Mouse (Mus musculus) lung, embryonic 15.5 days (tissue): ENCODE results near the gene Nat8f2. TPM values are rescaled to one million over a fixed set of nuclear protein-coding genes. Genes with fewer than 3 reads are reported as not detected.
A peak's percentile ranks its signal among the peaks of the same experiment; 100 is the strongest.
"Not testable (repeated sequence)": the region's sequence is repeated elsewhere in the genome, so short reads cannot be mapped to it uniquely, and the experiment has no call there.

Source experiments
- ATAC-seq: fragments of 200-750 bp; cut with Nextera tagmentation; 2 replicates; pipeline ENCODE4 v1.8.0; 2017; ENCODE audit warnings: moderate number of reproducible peaks, borderline replicate concordance; ENCODE audit not compliant: low FRiP score, low TSS enrichment; ENCODE audit errors: extremely low read depth
- H3K27ac ChIP-seq: fragments of 300-500 bp; sonication (generic); 2 replicates; pipeline ENCODE4 v1.5.1; 2015; ENCODE audit warnings: moderate library complexity, mild to moderate bottlenecking, inconsistent platforms
- H3K27me3 ChIP-seq: fragments of 300-500 bp; sonication (generic); 2 replicates; pipeline ENCODE4 v1.6.1; 2015; ENCODE audit warnings: inconsistent platforms
- H3K36me3 ChIP-seq: fragments of 300-500 bp; sonication (generic); 2 replicates; pipeline ENCODE4 v1.6.1; 2015; ENCODE audit warnings: inconsistent platforms
- H3K4me1 ChIP-seq: fragments of 300-500 bp; sonication (generic); 2 replicates; pipeline ENCODE4 v1.6.1; 2015; ENCODE audit warnings: inconsistent platforms
- H3K4me2 ChIP-seq: fragments of 300-500 bp; sonication (generic); 2 replicates; pipeline ENCODE4 v1.6.1; 2015; ENCODE audit warnings: inconsistent platforms, mild to moderate bottlenecking, moderate library complexity
- H3K4me3 ChIP-seq: fragments of 300-500 bp; sonication (generic); 2 replicates; pipeline ENCODE4 v1.5.1; 2015; ENCODE audit warnings: mild to moderate bottlenecking, inconsistent platforms
- H3K9ac ChIP-seq: fragments of 300-500 bp; sonication (generic); 2 replicates; pipeline ENCODE4 v1.6.1; 2015; ENCODE audit warnings: inconsistent platforms
- H3K9me3 ChIP-seq: fragments of 300-500 bp; sonication (generic); 2 replicates; pipeline ENCODE4 v1.6.1; 2016; ENCODE audit warnings: inconsistent platforms
- WGBS: fragments of 180-500 bp; shearing (Covaris S2); methylation state at CpG from one replicate; pipeline ENCODE4 v1.1.7; 2015; 5-methylcytosine and 5-hydroxymethylcytosine counted together
- polyA plus RNA-seq: library from polyadenylated mRNA; unstranded; fragments of >200 nt; fragmentation: Nextera tagmentation; extraction: Ambion mirVana; gene quantifications from 2 replicates; pipeline ENCODE4 v1.2.1, GENCODE M21; 2015

The Nat8f2 gene
- polyA plus RNA-seq, 1 experiment from 2014 or later, result 0.07 TPM

DNA sequence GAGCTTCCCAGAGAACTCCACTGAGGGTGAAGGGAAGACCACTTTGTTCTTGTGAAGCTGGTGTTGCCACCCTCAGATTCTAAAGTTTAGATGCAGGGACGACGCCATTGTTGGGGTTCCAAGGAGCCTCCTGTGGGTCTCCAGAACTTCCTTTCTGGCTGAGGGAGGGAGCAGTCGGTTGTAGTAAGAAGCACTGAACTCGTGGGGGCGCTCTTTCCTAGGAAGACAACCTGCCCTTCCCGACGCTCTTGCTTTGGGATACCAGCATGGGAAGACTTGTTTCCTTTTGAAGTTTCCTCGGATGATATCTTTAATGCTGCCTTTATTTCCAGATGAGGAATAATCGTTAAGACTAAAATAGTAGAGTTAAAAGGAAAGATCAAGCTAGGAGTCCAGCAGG is 32.1 kb downstream of the Nat8f2 start:
- H3K9me3 ChIP-seq, H3K9ac ChIP-seq, H3K4me1 ChIP-seq, H3K27me3 ChIP-seq, ATAC-seq, H3K36me3 ChIP-seq, H3K4me3 ChIP-seq, H3K27ac ChIP-seq: not testable (repeated sequence)
- peak overlapping the region; percentile 39 for H3K4me2 ChIP-seq
- WGBS, result 11% methylated on average over 9 of the region's 9 CpGs

- H3K4me1 ChIP-seq, H3K4me2 ChIP-seq, H3K4me3 ChIP-seq, H3K9ac ChIP-seq, H3K9me3 ChIP-seq, H3K27me3 ChIP-seq, H3K27ac ChIP-seq, ATAC-seq, H3K36me3 ChIP-seq: not testable (repeated sequence)
- WGBS, result 68% methylated on average over 5 of the region's 5 CpGs
These were observed 32.9 kb downstream of the Nat8f2 start for GRCm38 (mm10) chr6:85836098-85836497.

DNA sequence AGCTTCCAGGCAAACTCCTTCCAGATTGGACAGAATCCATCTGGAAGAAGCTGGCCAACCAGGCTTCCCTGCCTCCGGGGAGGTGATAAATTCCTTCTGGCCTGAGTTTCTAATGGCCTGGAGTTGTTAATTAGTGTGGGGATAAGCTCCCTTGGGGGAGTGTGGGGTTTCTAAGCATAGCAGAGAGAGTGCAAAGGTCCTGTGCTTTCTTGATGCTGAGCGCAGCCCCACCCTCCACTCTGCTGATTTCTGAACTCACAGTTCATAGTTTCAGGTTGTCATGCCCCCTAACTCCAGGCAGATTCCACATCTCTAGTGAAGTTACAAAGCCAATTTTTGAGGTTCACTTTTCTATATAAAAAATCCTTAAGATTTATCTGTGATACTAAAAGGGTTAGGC is 33.9 kb downstream of the Nat8f2 start:
- H3K4me1 ChIP-seq, H3K4me2 ChIP-seq, H3K36me3 ChIP-seq, ATAC-seq, H3K9ac ChIP-seq, H3K27ac ChIP-seq, H3K4me3 ChIP-seq, H3K27me3 ChIP-seq, H3K9me3 ChIP-seq: not testable (repeated sequence)
- WGBS, result 75% methylated on average over 1 of the region's 2 CpGs

DNA sequence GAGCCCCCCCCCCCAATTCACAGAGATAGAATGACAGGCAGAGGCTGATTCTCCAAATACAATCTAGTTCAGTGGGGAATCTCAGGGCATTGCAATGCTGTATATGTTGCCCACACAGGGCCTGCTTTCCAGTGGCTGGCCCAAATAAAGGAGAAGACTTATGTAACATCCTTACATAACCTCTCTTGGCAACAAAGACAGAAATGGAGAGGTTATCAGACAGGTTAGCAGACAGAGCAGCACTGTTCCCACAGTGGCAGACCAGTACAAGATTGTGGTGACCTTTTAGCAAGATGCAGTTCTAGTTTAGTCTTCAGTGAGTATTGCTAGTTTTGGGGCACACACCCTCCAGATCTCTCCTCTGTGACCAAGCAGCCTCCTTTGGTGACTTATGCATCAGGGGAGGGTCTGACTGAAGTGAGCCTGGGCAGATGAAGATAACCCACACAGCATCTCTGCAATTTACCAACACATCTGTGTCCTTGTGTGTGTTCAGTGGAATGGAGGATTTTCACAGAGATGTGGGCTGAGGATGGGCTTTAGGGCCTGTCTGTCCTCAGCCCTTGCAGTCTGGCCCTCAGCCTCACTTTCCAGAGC is 34.4 kb downstream of the Nat8f2 start:
- H3K36me3 ChIP-seq, H3K27me3 ChIP-seq, H3K27ac ChIP-seq, H3K9ac ChIP-seq, ATAC-seq, H3K9me3 ChIP-seq, H3K4me1 ChIP-seq, H3K4me3 ChIP-seq, H3K4me2 ChIP-seq: not testable (repeated sequence)

DNA sequence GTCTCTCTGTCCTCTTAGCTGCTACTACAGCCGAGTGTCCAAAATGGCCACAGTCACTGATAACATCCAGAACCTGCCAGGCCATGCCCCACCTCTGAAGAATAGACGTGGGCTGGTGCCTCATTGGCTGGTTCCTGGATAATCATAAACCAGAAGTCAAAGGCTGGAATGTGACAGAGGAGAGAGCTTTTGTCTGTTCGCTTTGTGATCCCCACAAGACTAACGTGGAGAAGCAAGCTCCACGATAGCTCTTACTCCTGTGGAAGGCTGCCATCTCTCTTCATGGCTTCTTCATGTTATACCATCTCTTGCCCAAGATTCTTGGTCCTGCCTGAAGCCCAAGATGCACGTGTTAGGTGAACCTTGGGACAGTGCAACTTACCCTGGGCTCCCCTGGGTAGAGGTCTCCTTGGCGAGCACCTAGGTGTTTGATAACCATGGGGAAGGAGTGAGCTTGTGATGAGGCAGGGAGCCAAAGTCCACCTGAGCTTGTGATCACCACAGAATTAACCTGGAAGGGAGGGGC is 37.1 kb downstream of the Nat8f2 start, which contains the start of gene Nat8:
Gene Nat8, minus strand, starts transcription at position 287 of the 526 bp plus-strand sequence.
- H3K4me2 ChIP-seq, result no peak within 1 kb of the TSS

GRCm38 (mm10) chr6:85829462-85829861 is 39.5 kb downstream of the Nat8f2 start:
- no peak overlapping the region for H3K9ac ChIP-seq
- no peak overlapping the region for H3K27ac ChIP-seq
- 48% methylated on average over 1 of the region's 1 CpGs for WGBS
- H3K4me1 ChIP-seq, result no peaks in the 10 kb centered on the region
- no peak overlapping the region for H3K4me2 ChIP-seq
- no peaks in the 10 kb centered on the region for H3K36me3 ChIP-seq
- H3K4me3 ChIP-seq, result no peak overlapping the region
- H3K27me3 ChIP-seq, result no peaks in the 10 kb centered on the region
- ATAC-seq, result no peak
- no peaks in the 10 kb centered on the region for H3K9me3 ChIP-seq

More for the DNA sequence above, 37.1 kb downstream of the Nat8f2 start, which contains the start of gene Nat8:
- no peak for ATAC-seq
- WGBS, result 63% methylated on average over 7 of the region's 7 CpGs
- no peak within 1 kb of the TSS for H3K27ac ChIP-seq
- no peaks in the 10 kb centered on the region for H3K27me3 ChIP-seq
- H3K4me1 ChIP-seq, result no peaks in the 10 kb centered on the region
- H3K9me3 ChIP-seq, result no peaks in the 10 kb centered on the region
- H3K9ac ChIP-seq, result no peak within 1 kb of the TSS
- H3K4me3 ChIP-seq, result no peak within 1 kb of the TSS
- H3K36me3 ChIP-seq, result no peaks in the 10 kb centered on the region

GRCm38 (mm10) chr6:85825886-85826285 is 43.1 kb downstream of the Nat8f2 start:
- no peaks in the 10 kb centered on the region for H3K4me1 ChIP-seq
- no peak overlapping the region for H3K4me2 ChIP-seq
- no peak overlapping the region for H3K9ac ChIP-seq
- H3K27ac ChIP-seq, result no peak overlapping the region
- no peaks in the 10 kb centered on the region for H3K27me3 ChIP-seq
- ATAC-seq, result no peak
- no peak overlapping the region for H3K4me3 ChIP-seq
- WGBS, result 83% methylated on average over 2 of the region's 2 CpGs
- H3K36me3 ChIP-seq, result no peaks in the 10 kb centered on the region
- no peaks in the 10 kb centered on the region for H3K9me3 ChIP-seq

DNA sequence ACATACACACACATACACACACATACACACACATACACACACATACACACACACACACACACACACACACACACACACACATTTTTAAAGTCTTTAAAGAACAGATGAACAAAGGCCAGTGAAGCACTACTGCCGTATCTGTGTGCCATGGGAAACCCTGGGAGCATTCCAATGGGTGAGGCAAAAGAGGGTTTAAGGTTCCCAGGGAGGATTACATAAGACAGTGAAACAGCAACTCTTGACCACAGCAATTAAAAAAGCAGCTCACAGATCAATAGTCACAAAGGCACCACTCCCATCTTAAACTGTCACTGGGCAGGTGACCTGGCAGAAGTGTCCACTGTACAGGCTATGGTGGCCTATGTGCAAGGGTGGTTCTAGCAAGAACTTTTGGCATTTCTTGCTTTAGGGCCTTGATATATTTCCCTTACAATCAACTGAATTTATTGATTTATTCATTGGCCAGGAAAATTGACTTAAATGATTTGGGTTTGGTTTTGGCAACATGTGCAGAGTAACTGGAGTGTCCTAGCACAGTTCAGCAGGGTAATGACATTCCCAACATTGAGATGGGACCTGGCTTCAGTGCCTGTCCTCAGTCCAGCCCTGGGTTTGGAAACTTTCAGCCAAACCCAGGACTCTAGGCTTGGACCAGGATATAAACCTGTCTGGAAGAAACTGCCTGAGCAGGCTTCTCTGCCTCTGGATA is 45.4 kb downstream of the Nat8f2 start:
- ATAC-seq, result no peak
- Histone ChIP-seq H3K27me3 (no peaks in the 10 kb centered on the region), H3K9me3 (no peaks in the 10 kb centered on the region), H3K27ac (no peak overlapping the region), H3K4me3 (no peak overlapping the region), H3K4me2 (no peak overlapping the region), H3K4me1 (no peaks in the 10 kb centered on the region), H3K36me3 (no peaks in the 10 kb centered on the region), H3K9ac (no peak overlapping the region)
- 96% methylated on average over 1 of the region's 1 CpGs for WGBS

GRCm38 (mm10) chr6:85822286-85822685 is 46.7 kb downstream of the Nat8f2 start:
- Histone ChIP-seq H3K4me2 (no peak overlapping the region), H3K36me3 (no peaks in the 10 kb centered on the region), H3K27me3 (no peaks in the 10 kb centered on the region), H3K4me1 (no peaks in the 10 kb centered on the region), H3K4me3 (no peak overlapping the region), H3K9me3 (no peaks in the 10 kb centered on the region), H3K27ac (no peak overlapping the region), H3K9ac (no peak overlapping the region)
- ATAC-seq, result no peak
- 79% methylated on average over 4 of the region's 4 CpGs for WGBS

GRCm38 (mm10) chr6:85820837-85821236 is 48.1 kb downstream of the Nat8f2 start, which contains the start of the genes Nat8f6 and Nat8f5:
Gene Nat8f6 (minus strand): TSS chr6:85820954.
Gene Nat8f5 (minus strand): TSS chr6:85820972.
- H3K9me3 ChIP-seq, result no peaks in the 10 kb centered on the region
- H3K4me2 ChIP-seq, result no peak within 1 kb of the TSS
- no peaks in the 10 kb centered on the region for H3K36me3 ChIP-seq
- WGBS, result 88% methylated on average over 5 of the region's 5 CpGs
- H3K27ac ChIP-seq, result no peak within 1 kb of the TSS
- no peak for ATAC-seq
- H3K9ac ChIP-seq, result no peak within 1 kb of the TSS
- no peaks in the 10 kb centered on the region for H3K27me3 ChIP-seq
- H3K4me1 ChIP-seq, result no peaks in the 10 kb centered on the region
- no peak within 1 kb of the TSS for H3K4me3 ChIP-seq

GRCm38 (mm10) chr6:85818338-85818737 is 50.6 kb downstream of the Nat8f2 start:
- no peak for ATAC-seq
- Histone ChIP-seq H3K9me3 (no peaks in the 10 kb centered on the region), H3K9ac (no peak overlapping the region), H3K4me3 (no peak overlapping the region), H3K27ac (no peak overlapping the region), H3K4me1 (no peaks in the 10 kb centered on the region), H3K27me3 (no peaks in the 10 kb centered on the region), H3K36me3 (no peaks in the 10 kb centered on the region), H3K4me2 (no peak overlapping the region)
- WGBS, result 31% methylated on average over 1 of the region's 1 CpGs
